Mouse (Mus musculus): ENCODE results near the gene 4930522H14Rik.

The 4930522H14Rik gene

GRCm38 (mm10) chr4:109475577-109476553, 55.2 kb downstream of the 4930522H14Rik start:
- DNase-seq (ENCODE audit: low spot score in 2 of 2) = peak; percentile 50 to 55

- DNase-seq (ENCODE audit: low spot score in 2 of 2) = no peak
Observed at GRCm38 (mm10) chr4:109475078-109475477, 56.0 kb downstream of the 4930522H14Rik start.

- DNase-seq (ENCODE audit: low spot score in 2 of 2) = no peak
Observed at GRCm38 (mm10) chr4:109472566-109472965, 58.5 kb downstream of the 4930522H14Rik start.

GRCm38 (mm10) chr4:109471606-109472005, 59.5 kb downstream of the 4930522H14Rik start:
- DNase-seq (ENCODE audit: low spot score in 2 of 2) = no peak

GRCm38 (mm10) chr4:109467687-109468086, 63.4 kb downstream of the 4930522H14Rik start:
- no peak for DNase-seq (ENCODE audit: low spot score in 2 of 2)

GRCm38 (mm10) chr4:109463892-109464291, 67.2 kb downstream of the 4930522H14Rik start:
- no peak for DNase-seq (ENCODE audit: low spot score in 2 of 2)

- DNase-seq (ENCODE audit: low spot score in 2 of 2) = no peak
Observed at GRCm38 (mm10) chr4:109460421-109461179, 70.5 kb downstream of the 4930522H14Rik start.

GRCm38 (mm10) chr4:109456821-109457220, 74.3 kb downstream of the 4930522H14Rik start:
- DNase-seq (ENCODE audit: low spot score in 2 of 2) = no peak

All from urinary bladder, postnatal 36 days (tissue).